Mouse (Mus musculus) cortical plate, adult 2 months (tissue): ENCODE data around the gene Frmd4a.

Source experiments
- CTCF ChIP-seq: fragments of 200-500 bp; IDR thresholded peaks from 2 replicates; pipeline ENCODE4 v1.5.1; 2011; ENCODE audit warnings: mild to moderate bottlenecking, control low read depth, low read length; ENCODE audit not compliant: insufficient read depth; ENCODE audit errors: extremely low read depth
- POLR2A ChIP-seq: fragments of 200-500 bp; IDR thresholded peaks from 2 replicates; pipeline ENCODE4 v1.6.1; 2011; ENCODE audit warnings: mild to moderate bottlenecking, low read length, control low read depth; ENCODE audit not compliant: insufficient read depth; ENCODE audit errors: extremely low read depth

DNA sequence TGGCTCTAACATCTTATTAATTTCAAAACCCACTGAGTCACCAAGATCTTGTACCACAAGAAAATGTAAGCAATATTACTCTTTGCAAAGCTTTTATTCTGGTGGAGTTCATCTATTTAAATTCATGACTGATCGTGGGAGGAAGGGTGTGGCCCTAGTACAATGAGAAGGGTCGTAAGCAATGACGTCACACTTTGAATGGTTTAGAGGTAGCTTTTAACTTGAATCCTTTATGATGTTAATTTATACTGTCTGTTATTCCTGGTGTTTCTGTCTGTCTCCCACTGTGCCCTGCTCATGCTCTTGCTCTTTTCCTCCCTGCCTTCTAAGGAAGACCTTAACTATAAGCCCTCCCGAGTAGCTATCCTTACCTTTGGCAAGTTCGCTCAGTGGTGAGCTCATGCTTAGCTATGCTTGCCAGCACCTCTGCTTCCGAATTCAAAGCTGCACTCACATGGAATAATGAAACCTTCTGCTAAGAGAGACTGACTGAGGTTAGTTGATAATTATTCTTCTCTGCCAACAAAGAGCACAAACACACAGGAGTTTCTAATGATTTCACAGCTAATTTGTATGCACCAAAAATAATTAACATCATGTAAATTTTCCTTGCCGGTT is 95.9 kb downstream of the Frmd4a start:
- no peak for TF ChIP-seq CTCF
- TF ChIP-seq POLR2A, result no peak
